Mouse (Mus musculus) layer of hippocampus, postnatal 36 days (tissue): ENCODE results near the gene Nrf1. TPM values are rescaled to one million over a fixed set of nuclear protein-coding genes. Genes with fewer than 3 reads are reported as not detected.

Experiments
- DNase-seq, 2 experiments: peaks; one replicate each; pipeline ENCODE4 v3.0.0; 2022
- total RNA-seq, 2 experiments: library from RNA; stranded (reverse); gene quantifications; 2 replicates each; pipeline ENCODE4 v1.2.3; 2021

The Nrf1 gene
- total RNA-seq, 2 experiments from 2014 or later, result 20.1 to 21.5 TPM

DNA sequence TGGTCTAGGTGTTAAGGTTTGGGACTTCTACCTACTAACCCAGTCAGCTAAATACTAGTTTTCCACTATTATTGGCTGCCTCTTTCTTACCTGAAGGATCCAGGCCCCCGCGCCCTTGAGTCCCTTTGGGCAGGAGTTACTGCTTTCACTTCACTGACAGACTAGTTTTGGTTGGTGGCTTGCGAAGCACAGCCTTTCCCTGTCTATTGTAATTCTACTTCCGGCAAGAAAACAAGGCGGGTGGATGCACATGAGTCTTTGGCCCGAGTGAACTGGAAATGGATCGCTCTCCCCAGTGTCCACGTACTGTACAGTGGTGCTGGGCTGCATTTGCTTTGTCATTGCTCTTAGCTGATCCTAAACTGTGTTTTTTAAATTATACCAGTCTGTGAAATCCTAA, 102.7 kb downstream of the Nrf1 start:
- DNase-seq, result no peak

DNA sequence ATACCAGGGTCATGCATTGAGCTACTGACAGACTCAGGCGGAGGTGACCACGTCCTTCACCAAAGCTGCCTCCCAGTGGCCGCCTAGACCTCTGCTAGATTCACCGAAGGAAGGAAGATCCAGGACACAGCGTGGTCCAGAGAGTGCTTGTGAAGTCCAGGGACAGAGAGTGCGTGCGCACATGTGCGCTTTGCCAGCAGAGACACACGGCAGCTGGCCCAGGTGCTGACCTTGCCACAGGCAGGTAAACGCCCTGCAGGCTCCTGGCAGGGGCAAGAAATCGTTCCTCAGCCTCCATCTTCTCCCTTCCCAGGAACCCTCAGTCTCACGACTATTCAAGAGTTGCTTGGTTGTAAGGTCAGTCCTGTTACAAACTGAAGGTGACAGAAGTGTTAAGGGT, 104.4 kb downstream of the Nrf1 start:
- DNase-seq, result no peak

DNA sequence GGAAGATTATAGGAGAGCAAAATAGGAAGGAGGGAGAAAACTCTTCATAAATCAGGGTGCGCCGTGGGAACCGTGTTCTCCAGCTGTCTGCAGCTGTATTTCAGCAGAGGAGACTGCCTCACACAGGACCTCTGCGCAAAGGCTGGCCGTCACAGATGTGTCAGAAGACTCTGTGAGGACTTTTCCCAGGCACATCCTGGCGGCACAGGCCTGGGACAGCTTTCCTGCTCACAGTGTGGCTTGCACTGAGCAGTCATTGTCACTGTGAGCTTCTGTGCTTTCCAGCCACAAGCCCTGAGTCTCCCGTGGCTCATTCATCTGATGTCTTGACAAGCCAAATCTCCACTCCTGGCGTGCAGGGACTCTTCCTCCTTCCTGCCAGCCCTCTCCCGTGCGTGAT, 104.9 kb downstream of the Nrf1 start:
- DNase-seq, result no peak

DNA sequence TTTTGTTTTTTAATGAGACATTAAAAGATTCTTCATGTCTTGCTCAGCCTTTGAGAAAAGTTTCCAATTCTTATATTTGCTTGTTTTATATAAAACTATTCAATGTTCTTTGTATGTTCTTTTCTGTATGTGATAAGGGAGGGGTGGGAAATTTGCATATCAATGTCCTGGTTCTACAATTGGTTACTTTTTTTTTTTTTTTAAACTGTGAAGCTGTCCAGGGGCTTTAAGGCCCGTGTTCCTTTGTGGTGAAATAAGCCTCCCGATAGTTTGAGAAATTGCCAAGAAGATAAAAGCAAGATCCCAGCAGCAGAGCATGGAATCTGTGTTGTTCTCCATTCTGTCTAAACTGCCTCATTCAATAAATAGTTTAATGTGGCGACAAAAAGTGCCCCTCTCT, 105.3 kb downstream of the Nrf1 start:
- no peak for DNase-seq

DNA sequence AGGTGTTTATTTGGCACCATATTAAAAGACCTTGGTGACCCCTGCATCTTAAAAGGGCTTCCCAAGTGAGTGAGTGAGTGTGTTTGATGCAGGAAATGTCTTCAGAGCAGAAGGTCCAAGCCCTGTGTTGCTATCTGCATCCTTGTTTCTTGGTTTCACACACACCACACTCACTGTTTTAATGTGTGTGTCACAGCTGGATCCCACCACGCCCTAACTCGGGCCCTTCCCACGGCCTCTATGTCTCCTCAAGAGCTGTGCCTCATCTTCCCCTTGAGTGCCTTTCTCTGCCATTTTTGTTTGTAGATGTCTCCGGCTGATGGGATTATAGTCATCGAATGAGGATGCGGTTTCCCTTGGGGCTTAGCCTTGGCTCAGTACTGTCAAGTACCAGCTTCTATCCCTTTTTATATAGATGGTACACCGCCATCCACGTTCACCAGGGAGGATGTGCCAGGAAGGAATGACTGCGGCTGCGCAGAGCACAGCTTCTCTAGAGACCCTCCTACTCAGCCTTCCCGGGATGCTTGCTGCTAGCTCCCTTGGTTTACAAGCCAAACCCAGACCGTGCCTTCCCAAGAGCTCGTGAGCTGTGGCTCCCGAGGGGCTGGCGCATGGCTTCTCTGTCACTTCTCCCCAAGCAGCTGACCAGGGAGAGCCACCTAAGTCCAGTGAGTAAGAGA, 106.1 kb downstream of the Nrf1 start:
- DNase-seq, result no peak

DNA sequence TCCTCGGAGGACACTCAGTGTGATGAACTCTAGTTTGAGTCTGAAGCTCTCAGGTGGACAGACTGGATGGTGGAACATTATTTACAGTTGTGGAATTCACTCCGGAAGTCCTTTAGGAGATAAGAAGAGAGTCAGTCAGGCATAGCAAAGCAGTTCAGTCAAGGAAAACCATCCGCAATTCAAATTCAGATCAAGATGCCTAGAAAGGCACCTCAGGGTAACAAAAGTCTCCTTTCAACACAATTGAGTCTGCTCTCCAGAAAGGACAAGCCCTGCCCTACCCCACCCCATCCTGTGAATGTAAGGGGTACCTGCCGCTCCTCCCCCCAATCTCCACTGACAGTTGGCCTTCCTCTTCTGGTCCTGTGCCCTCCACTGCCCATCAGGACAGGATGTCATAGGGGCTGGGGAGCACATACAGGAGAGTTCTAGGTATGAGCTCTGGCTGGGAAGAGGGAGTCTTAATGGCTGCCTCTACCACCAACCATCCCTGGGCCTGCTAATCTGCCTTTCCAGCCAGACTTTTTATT, 111.8 kb downstream of the Nrf1 start:
- no peak for DNase-seq

DNA sequence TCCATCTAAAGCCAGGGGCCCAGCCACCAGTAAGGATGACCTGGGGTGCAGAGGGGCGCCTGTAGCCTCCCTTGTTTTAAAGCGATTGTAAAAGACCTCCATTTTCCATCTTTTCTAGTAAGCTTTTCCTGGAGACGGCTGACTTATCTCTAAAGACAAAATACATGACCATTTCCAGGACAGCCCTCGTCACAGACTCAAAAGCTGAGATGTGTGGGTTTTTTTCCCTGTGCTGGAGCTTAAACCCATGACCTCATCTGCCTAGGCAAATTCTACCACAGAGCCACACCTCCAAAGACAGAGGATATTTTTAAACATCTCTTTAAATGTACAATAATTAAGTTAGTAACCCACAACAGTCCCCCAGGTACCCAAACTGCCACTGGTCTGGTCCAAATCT, 112.6 kb downstream of the Nrf1 start:
- DNase-seq, result no peak

DNA sequence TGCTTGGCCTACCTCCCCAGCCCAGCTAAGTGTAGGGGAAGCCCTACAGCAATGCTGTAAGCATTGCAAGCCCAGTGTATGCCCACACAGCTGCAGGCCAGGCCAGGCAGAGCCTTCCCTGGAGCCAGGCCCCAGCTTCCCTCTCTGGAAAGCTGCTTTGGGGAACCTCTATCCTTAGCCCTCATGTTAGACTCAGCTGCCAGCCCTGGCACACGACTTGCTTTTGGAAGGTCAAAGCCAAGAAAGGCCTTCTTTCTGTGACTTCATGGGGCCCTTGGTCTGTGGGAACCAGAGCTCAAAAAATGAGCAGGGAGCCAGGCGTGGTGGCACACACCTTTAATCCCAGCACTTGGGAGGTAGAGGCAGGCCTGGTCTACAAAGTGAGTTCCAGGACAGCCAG, 113.8 kb downstream of the Nrf1 start:
- DNase-seq, result no peak

DNA sequence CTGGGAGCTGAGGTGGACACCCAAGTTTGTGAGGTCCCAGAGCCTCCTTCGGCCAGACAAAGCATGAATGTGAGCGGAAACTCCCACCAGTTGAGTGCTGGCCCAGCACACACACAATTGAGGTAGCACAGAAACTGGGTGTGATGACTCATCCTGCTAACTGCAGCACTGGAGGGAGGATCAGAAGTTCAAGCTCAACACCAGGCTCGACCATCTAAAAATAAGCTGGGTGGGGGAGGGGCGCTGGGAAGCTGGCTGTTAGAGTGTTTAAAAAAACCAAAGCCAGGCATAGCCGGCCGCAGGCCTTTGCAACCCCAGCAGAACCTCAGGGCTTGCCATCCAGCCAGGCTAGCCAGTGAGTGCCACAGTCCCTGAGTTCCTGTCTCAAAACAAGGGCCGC, 114.3 kb downstream of the Nrf1 start:
- no peak for DNase-seq

DNA sequence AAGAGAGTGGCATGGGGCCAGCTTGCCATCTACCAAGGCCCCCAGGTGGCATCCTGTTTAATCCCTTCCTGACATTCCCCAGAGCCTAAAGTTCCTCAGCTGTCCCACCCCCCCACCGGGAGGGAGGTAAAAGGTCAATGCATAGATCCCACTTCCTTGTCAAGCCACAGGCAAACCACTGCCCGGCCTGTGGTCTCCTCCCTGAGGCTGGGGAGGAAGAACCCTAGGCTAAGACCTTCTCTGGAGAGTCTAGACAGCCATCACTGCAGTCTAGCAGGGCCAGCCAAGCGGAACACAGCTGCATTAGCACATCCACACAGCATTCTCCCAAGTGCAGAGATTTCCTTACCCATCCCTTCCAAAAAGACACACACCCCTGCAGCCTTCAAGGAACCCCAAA, 118.6 kb downstream of the Nrf1 start:
- no peak for DNase-seq

DNA sequence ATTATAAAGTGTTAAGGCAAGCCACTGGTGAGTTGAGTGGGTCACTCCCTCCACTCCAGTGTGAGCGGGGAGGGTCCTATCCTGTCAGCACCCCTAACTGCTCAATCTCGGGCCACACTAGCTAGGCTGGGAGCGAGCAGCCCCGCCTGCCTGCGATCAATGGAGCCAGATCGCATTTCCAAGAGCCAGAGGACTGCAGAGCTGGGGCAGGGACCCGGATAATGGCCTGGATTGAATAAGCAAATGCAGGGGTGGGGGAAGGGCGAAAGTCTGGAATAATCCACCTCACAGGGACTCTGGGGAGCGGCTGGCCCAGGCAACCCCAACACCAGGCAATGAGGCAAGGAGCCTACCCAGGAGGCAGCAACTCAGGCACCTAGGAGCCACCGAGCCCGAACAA, 119.4 kb downstream of the Nrf1 start:
- no peak for DNase-seq

DNA sequence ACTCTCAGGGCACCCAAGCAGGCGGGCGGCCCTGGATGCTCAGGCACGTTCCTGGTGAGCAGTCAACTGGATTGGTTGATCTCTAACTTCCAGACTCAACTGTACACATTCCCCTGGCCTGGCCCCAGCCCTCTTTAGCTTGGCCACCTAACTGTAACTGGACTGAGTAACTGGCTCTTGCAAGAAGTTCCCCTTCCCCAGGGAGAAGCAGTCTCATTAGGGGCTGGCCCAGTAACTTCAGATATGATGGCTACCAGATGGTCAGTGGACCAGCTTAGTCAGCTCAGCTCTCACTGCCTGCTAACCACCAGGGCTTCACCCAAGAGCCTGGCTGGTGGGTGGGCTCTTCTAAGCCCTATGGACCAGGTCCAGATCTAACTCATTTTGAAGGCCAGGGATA, 120.5 kb downstream of the Nrf1 start:
- no peak for DNase-seq

DNA sequence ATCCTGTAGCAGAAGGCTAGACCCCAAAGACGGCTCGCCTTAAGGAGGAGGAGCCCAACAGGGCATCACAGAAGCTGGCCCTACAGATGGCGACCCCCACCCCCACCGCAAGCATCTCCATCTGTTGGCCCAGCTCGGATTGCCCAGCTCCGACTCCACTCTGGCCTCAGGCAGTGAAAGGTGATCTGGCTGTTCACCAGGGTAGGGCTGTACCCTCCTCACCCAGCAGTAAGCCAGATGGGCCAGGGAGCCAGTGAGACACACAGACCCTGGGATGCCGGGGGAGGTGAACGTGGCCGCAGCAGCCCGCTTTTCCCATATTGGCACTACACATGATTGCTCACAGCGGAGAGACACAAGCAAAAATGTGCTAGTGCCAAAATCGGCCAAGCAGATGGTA, 121.4 kb downstream of the Nrf1 start:
- DNase-seq, result no peak

DNA sequence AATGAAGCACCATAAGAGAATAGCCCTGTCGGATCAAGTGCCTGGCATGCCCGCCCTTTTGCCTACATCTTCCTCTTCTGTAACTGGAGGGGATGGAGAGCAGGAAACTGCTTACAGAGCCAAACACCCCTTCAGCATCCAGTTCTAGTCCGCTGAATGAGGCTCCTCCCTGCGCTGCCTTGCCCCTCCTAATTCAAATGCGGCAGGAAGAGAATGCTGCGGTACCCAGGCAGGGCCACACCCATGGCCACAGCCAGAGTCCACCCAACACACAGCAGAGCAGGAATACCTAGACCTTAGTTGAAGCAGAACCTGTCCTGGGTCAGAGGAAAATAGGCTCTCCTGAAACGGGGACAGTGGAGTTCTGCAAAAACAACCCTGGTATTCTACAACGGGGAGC, 123.4 kb downstream of the Nrf1 start:
- no peak for DNase-seq

DNA sequence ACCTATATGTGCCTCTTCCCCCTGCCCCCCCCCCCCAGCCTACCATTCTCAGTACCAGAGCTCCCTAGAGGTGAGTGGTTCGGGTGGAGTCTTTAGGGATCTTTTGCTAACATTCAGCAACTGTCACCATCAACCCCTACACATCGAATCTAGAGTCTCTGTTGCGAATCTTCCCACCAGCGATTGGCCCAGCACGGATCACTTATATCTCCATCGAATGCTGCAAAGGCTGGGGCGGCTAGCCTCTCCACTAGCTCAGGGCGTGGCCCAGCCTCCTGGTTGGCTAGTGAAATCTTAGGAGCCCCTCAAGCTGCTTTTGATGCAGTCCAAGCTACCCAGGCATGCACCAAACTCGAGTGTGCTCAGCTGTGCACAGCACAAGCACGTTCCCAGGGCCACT, 124.2 kb downstream of the Nrf1 start:
- DNase-seq, result no peak

DNA sequence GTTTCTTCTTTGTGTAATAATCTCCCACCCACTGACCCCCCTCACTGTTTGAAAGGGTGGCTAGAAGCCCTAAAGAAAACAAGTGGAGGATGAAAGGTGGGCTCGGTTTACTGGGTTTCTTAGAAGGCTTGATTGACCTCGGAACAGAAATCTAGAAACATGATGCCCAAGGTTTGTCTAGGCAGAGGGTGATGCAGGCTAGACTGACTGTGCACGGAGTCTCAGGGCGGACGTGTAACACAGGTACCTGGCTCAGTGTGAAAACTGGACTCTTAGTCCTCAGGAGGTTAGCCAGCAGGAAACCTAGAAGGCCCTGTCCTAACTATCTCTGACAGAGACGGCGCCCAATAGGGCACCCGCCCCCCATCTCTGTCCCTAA, 124.6 kb downstream of the Nrf1 start:
- no peak for DNase-seq

DNA sequence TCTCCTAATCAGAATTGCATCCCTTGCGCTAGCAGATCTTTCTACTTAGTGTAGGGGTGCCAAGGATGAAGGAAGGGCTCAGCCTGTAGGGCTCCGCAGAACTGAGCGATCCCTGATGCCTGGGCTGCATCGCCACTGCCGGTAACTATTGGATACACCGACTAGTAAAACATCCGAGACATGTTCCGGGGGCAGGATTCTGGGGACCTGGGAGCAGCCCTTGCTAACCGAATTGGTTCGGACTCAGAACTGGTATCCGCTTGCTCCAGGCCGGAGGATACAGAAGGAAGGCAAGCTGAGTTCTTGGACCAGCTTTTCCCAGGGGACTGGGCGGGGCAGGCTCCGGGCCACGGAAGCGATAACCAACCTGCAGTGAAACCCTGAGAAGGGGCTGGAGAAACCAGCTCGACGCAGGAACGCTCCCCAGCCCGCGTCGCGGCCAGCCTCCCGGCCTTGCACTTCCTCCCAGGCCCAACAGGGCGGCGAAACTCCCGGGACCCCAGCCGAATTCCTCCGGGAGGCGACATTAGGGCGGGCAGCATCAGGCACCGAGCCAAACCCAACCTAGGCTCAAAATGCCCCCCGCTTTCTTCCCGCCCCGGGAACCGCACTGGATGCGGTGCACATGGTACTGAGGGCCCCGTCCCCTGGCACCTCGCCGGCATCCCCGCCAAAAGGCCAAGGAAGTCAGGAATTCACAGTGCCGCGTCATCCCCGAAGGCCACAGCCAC, 125.2 kb downstream of the Nrf1 start:
- no peak for DNase-seq

DNA sequence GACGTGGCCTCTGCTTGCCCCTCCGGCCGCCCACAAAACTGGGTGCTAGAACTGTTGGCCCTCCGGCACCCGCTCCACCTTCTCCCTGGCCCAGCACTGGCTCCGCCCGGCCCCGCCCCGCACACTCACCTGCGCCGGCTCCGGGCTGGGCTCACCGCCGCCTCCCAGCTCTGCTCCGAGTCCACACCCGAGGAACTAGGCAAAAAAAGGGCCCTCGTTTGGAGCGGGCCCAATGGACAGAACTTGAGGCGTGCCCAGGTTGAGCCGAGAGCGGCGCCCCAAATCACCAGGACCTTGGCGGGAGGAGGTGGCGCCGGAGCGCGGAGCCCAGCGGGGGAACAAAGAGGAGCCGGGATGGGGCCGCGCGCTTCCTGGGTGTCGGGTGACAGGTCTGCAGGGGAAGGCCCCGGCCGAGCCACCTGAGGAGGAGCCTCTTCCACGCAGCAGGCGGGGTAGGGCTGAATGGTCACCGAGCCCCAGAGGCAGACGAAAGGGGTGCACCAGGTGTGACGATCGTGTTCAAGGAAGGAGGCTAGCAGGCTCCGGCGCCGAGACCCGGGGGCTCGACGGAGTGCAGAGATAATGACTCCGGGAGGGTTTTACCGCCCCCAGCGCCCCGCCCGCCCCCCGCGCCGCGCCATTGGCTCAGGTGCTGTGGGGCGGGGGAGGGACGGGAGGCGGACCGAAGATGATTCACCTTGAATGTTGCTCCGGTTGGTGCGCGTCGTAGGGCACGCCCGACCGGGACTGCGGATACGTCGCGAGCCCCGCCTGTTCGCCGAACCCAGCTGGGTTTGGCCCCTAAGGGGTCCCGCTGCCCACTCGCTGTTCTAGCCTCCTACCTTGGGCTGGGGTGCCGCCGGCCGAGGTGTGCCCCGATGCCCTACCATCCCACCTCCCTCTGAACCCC, 126.0 kb downstream of the Nrf1 start:
- no peak for DNase-seq

DNA sequence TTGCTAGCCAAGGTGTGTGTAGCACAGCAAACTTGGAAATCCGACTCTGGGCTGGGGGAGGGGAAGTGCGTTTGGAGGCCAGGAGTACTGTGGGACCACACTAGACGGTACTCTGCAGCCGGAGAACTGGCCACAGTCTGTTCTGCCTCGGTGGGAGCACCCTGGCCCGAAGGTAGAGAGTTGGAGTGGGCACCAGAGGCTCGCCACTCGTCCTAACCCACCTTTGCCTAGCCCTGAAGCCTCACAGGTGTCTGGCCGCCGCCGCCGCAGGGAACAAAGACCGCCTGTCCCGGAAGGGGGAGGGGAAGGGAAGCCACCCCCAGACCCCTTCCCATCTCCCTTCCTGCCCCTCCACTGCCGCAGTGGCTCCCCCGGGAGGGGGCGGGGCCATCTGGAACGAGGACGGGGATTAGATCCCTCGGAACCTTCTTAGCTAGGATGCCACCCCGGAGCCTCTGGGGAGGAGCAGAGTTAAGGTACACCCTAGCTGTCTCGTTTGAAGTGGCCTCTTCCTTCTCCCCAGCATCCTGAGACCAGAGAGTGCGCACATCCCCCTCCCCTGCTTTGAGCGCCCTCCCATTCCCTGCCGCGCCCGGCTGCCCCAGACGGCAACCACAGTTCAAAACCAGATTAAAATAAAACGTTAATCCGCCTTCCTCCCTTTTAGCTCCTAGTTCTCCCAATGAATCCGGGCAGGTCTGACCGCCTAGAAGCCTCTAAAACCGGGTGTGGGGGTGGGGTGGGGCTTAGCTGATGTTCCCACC, 126.9 kb downstream of the Nrf1 start:
- DNase-seq, result no peak

DNA sequence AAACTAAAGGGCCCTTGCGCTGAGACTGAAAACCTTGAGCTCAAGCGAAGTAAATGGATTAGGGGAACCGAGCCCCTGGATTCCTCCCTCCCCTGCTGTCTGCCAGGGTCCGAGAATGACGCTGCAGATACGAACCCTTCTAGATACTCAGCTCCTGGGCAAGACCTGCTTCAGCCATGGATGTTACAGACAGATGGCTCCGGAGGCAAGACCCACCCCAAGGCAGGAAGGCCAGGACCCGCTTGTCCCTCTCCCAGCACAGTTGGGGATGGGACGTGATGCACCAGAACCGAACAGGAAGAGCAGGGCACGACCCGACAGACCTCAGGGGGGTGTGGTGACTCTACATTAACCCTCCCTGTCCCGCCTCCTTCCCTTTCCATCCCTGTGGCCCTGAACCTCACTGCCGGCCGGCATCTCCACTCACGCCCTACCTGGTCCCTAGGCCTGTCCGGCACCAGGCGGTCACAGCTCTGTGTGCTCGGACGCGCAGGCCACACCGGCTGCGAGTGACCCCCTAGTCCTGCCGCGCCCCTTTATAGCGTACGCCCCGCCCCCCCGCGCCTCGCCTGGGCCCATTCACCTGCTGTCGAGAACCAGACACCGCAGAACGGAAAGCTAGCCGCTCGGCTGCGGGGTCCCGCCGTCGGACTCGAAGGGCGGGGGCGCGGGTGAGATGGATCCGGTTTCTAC, 127.6 kb downstream of the Nrf1 start:
- DNase-seq, result no peak

DNA sequence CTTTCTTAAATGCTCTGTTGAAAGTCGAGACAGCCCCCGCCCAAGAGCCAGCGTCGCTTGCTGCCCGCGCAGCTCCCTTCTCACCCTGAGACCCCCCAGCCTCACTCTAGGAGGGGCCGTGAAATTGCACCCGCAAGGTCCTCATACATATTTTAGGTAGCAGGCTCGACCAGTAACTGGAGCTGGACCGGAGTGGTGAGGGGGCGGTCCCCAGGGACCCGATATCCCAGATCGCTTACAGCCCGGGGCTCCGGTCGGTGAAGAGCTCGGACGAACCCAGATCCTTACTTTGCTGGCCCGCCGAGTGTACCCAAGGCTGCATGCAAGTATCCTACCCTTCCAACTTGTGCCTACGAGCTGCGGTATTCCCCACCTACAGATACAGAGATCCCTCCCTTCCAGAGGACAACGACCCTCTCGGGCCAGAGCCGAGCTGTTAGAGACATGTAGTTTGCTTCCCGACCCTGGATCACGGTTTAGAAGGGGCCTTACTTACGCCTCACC, 128.2 kb downstream of the Nrf1 start:
- DNase-seq, result no peak

DNA sequence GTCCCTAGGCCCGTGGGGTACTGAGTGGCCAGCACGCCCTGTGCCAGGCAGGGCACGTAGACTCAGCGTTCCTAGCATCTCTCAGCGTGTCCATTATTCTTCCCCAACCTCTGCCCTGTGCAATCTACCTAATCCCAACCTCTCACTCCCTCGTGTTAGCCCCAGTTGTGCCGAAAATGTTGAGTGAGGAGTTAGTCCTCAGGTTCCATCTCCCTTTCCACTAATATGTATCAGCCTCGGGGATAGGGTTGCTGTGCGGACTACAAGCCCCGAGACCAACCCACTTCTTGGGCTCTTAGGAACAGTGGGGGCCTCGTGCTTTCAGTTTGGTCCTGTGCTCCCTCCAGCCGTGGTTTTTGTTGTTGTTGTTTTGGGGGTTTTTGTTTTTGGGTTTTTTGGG, 128.7 kb downstream of the Nrf1 start:
- DNase-seq, result no peak
